Mouse (Mus musculus) telencephalon, adult 2 months (tissue): ENCODE measurements around the gene Prr19.
"Not testable (repeated sequence)": the region's sequence is repeated elsewhere in the genome, so short reads cannot be mapped to it uniquely, and the experiment has no call there.

Experiments
- DNase-seq: peaks from one replicate; pipeline ENCODE4 v3.0.0-alpha.2; 2011; ENCODE audit warnings: low read depth, low spot score

Gene Prr19

GRCm38 (mm10) chr7:25301063-25301462 is at the start of gene Prr19:
Prr19 (plus strand) TSS chr7:25301411.
- no peak for DNase-seq

- no peak for DNase-seq
Measured at GRCm38 (mm10) chr7:25251822-25252221, 49.4 kb upstream of the Prr19 start.

GRCm38 (mm10) chr7:25261896-25262295 is 39.3 kb upstream of the Prr19 start:
- no peak for DNase-seq

GRCm38 (mm10) chr7:25263968-25264870 is 37.0 kb upstream of the Prr19 start:
- DNase-seq, result no peak

GRCm38 (mm10) chr7:25265743-25266142 is 35.5 kb upstream of the Prr19 start:
- DNase-seq, result not testable (repeated sequence)

- DNase-seq, result no peak
Measured at GRCm38 (mm10) chr7:25266180-25266962, 34.8 kb upstream of the Prr19 start.

- peak; percentile 99 for DNase-seq
Measured at GRCm38 (mm10) chr7:25267301-25267750, 33.9 kb upstream of the Prr19 start, which contains the start of gene Cic. Cic (plus strand) TSS chr7:25267704.

- DNase-seq, result peak; percentile 100
Measured at GRCm38 (mm10) chr7:25267751-25268463, 33.3 kb upstream of the Prr19 start.

GRCm38 (mm10) chr7:25268588-25268987 is 32.6 kb upstream of the Prr19 start:
- no peak for DNase-seq

GRCm38 (mm10) chr7:25269029-25269428 is 32.2 kb upstream of the Prr19 start:
- no peak for DNase-seq

GRCm38 (mm10) chr7:25269545-25270271 is 31.5 kb upstream of the Prr19 start:
- DNase-seq, result no peak

GRCm38 (mm10) chr7:25270652-25271633 is 30.3 kb upstream of the Prr19 start:
- no peak for DNase-seq

GRCm38 (mm10) chr7:25271651-25272444 is 29.4 kb upstream of the Prr19 start:
- DNase-seq, result no peak

- DNase-seq, result no peak
Measured at GRCm38 (mm10) chr7:25272445-25273258, 28.6 kb upstream of the Prr19 start.

GRCm38 (mm10) chr7:25273259-25274241 is 27.7 kb upstream of the Prr19 start:
- DNase-seq, result no peak

GRCm38 (mm10) chr7:25274571-25274970 is 26.6 kb upstream of the Prr19 start:
- DNase-seq, result no peak

GRCm38 (mm10) chr7:25274996-25275395 is 26.2 kb upstream of the Prr19 start:
- no peak for DNase-seq
